Mouse (Mus musculus): ENCODE data around the gene Klhdc4. TPM values are rescaled to one million over a fixed set of nuclear protein-coding genes. Genes with fewer than 3 reads are reported as not detected.
A peak's percentile ranks its signal among the peaks of the same experiment; 100 is the strongest.

Klhdc4 gene
- 10 to 100 TPM; 12.0 to 13.7 TPM for total RNA-seq (2021)
- long read RNA-seq, experiment 1, transcript Klhdc4-201 (12 exons, 2,078 nt), result major isoform, 11 of 15 reads
- long read RNA-seq, experiment 1, partial matches to known transcripts, result 1 of 15 reads
- long read RNA-seq, experiment 1, other reads (novel, unspliced or antisense), result 3 of 15 reads
- long read RNA-seq, experiment 2, transcript Klhdc4-201 (12 exons, 2,078 nt), result major isoform, 6 of 8 reads
- long read RNA-seq, experiment 2, partial matches to known transcripts, result 2 of 8 reads
- long read RNA-seq, experiment 2, other reads (novel, unspliced or antisense), result 0 of 8 reads

GRCm38 (mm10) chr8:121829048-121829776, at the start of gene Klhdc4:
Gene Klhdc4 (minus strand): TSS chr8:121829569.
- peak; percentile 88 to 95 for DNase-seq

- no peak for DNase-seq
These were observed 48.6 kb upstream of the Klhdc4 start for GRCm38 (mm10) chr8:121877828-121878480.

DNA sequence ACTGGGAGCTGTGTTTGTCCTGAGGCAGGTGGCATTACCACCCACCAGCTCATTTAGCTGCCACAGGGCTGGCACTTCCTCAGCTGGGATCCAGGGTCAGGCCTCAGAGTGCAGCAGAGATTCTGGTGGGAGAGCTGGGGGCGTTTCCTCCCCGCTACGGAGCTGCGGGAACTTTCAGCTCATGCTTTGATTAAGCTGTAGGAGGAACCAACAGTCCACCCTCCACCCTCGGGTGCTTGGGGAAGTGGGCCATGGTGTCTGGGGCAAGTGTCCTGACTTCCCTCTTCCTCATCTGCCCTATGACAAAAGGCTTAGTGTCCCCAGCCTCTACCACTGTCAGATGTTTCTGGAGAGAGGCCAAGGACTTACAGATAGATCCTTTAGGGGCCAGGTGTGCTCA, 47.8 kb upstream of the Klhdc4 start:
- DNase-seq, result no peak

GRCm38 (mm10) chr8:121875517-121875916, 46.1 kb upstream of the Klhdc4 start:
- peak in 1 of 2 experiments; percentile 14 for DNase-seq

DNA sequence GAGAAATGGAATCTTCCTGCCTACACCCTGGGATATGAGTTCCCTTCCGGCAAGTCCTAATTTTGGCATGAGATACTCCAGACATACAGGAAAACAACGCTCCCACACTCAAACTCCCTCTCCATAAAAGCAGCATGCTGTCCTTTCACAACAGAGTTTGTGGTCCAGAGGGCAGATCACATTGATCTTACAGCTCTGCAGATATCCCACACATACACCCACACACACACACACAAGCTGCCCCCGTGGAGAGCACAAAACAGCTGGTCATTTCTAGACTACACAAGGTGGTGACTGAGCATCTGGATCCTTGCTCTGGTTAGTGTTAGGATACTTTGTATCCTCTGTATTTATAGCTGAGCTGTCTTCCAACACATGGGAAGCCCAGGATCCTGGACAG, 45.7 kb upstream of the Klhdc4 start:
- DNase-seq, result no peak

DNA sequence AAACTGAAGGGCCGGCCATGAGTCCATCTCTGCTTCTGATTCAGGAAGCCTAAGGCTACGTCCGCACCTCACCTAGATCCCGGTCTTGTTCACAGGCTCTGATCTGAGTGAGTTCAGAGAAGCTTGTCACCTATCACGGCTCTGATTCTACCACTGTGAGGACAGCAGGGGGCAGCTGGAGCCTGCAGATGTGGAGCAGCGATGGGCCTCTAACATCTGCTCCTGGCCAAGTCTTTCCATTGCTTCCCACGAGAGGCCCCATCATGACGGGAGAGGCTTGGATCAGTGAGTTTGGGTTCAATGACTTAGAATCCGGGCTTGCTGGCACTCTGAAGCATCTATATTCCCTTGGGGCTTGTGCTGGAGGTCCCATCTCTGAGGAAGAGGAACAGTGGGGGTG, 44.7 kb upstream of the Klhdc4 start:
- peak; percentile 67 to 74 for DNase-seq

DNA sequence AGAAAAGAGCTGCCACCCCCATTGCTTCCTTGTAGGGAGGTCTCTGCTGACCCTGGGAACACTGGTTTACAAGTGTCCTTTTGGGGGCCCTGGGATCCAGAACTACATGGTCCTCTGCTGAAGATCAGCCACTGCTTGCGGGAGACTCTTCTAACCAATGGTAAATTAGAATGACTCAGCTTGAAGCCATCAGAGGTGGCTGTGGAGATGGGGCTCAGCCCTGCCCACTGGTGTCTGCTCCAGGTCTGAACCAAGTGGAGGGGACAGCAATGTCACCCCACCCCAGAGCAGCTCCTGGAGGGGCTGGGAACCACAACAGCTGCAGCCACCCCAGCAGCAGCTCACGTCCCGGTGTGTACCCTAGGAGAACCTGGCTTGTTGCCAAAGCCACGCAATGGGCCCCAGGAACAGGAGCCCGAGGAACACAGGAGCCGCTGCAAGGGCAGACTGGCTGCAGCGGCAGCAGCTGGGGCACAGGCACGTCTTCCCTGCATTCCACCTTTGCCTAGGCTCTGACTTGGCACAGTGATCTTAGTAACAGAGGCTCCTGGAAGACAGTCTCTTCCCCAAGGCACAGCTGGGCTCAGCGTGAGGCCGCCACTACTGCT, 42.6 kb upstream of the Klhdc4 start:
- no peak for DNase-seq

DNA sequence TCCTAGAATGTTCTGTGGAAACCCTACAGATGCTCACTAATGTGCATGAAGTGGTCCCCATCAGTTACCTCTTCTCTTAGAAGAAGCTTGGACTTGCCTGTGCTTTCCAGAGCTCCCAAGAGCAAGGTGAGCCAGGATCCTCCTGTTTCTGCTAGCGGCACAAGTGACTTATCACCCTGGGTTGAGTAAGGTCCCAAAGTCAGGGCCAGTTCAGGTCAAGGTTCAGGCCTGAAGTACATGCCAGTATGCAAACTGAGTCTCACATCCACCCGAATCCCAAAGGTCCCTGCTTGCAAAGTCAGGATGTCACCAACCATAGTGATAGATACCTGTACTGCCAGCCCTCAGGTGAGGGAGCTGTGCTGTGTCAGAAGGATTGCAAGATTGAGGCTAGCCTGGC, 40.8 kb upstream of the Klhdc4 start:
- DNase-seq, result no peak

GRCm38 (mm10) chr8:121868896-121869295, 39.5 kb upstream of the Klhdc4 start:
- DNase-seq, result no peak

- DNase-seq, result no peak
These were observed 38.8 kb upstream of the Klhdc4 start for GRCm38 (mm10) chr8:121868196-121868595.

DNA sequence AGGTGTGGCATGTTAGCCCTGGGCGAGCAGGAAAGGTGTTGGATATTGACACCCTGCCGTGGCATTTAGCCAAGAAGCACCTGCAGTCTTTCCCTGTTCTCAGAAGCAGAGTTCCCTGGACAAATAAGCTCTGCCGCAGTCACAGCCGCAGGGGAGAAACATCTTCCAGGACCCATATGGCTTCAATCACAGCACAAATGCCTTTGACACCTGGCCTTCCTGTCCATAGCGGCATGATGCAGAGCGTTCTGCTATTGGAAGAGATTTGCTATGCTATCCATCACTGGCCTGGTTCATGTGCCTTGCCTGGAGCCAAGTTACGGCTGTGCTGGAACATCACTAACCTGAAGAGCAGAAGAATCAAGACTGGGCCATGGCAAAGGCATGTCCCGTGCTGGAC, 36.0 kb upstream of the Klhdc4 start:
- no peak for DNase-seq

GRCm38 (mm10) chr8:121861806-121862548, 32.6 kb upstream of the Klhdc4 start:
- DNase-seq, result peak; percentile 52 to 76

DNA sequence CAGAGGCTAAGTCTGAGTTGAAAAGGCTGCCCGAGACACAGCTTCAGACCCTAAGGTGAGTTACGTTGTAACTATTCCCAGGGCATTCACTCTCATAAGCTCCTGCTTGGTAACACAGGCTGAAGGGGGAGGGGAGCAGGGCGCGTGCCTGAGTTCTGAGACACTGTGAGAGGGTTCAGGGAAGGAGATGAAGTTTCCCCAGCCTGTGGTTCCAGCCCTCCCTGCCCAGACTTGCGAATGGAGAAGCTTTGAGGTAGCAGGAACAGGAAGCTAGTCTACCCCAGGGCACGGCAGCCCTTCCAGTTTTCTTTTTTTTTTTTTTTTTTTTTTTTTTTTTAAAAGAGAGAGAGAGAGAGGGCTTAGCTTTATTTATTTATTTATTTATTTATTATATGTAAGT, 31.9 kb upstream of the Klhdc4 start:
- no peak for DNase-seq

DNA sequence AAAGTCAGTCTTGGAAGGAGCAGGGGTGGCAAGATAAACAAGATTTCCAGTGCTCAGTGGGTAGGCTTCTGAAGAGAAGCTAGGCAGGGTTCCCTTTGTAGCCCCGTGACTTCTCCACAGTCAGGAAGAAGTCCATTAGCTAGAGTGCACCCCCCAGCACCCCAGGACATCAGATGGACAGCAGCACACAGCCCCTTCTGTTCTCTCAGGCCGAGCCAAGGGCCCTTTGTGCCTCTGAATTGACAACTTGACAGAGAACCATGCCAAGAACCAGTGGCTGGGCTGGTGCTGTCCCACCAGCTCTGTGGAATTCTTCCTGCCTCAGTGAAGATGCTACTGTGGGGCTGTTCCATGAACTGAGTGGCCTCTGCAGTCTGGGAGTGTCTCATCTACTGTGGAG, 28.4 kb upstream of the Klhdc4 start:
- DNase-seq, result no peak

DNA sequence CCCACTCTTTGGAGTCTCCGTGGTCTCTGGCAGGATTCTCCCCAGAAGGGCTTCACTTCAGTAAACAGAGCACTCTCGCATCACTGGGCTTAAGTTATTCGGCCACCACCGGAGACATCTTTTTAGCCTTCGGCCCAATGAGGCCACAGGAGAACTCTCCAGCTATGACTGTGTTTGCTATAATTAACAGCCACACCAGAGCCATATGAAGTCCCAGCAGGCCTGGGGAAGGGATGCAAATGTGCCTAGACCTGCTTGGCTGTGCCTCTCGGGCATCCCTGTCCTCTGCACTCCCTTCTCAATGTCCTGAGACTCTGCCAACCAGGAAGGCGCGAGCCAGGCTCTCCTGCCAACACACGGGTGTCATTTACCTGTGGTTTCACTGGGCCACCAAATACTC, 28.0 kb upstream of the Klhdc4 start:
- DNase-seq, result peak in 1 of 2 experiments; percentile 25

DNA sequence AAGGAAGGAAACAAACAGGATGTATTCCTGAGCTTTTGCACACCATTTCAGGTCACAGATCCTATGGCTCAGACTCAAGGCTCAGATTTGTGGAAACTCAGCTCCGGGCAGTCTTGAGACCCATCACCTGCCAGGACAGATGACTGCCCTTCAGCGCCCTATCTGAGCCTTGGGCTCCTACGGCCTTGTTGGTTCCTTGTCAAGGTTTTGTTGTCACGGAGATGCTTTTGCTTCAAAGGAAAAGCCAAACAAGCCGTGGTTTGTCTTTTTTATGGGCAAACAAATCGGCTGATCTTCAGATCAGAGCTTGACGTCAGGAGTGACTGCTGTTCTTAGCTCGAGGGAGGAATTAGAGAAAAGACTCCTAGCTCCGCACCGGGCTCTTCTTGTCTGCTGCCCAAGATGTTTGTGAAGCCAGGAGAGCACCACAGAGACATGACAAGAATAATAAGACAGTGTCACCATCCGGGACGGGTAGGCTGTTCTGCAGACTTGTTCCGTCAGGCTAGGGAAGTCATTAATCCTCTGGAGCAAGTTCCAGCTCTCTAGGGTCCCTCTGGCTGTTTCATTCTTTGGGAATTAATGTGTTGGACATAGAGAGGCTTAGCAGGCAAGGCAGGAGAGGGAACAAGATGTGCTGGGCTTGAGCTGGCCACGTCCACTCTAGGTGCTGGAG, 26.8 kb upstream of the Klhdc4 start:
- DNase-seq, result no peak

DNA sequence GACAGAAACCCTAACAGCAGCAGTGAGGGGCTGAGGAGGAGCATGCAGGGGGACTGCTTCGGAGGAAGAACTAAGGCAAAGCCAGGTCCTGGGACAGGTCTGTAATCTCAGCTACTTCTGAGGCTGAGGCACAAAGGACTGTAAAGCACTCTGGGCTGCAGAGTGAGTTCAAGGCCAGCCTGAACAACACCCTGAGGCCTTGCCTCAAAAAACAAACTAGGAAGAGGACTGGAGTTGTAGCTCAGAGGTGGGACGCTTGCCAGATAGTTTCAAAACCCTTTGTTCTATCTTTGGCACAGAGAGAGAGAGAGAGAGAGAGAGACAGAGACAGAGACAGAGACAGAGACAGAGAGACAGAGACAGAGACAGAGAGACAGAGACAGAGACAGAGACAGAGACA, 24.2 kb upstream of the Klhdc4 start:
- no peak for DNase-seq

- DNase-seq, result no peak
These were observed 23.1 kb upstream of the Klhdc4 start for GRCm38 (mm10) chr8:121852464-121852863.

DNA sequence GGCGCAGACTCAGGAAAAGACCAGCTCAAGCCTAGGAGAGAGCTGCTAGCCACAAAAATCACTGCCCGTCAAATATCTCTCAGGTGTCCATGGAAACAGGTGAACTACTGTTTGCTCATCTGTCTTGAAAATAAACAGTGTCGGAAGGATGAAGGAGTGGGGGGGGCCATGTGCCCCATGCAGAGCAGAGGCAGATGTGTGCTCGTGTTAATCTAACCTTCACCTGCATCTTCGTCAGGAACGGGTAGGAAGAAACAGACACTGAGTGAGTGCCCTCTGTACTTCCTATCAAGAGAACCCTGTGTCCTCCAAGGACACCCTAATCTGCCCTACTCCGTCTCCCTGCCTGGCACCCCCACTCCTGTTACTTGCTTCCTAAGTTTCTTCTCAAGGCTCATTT, 22.3 kb upstream of the Klhdc4 start:
- DNase-seq, result no peak

DNA sequence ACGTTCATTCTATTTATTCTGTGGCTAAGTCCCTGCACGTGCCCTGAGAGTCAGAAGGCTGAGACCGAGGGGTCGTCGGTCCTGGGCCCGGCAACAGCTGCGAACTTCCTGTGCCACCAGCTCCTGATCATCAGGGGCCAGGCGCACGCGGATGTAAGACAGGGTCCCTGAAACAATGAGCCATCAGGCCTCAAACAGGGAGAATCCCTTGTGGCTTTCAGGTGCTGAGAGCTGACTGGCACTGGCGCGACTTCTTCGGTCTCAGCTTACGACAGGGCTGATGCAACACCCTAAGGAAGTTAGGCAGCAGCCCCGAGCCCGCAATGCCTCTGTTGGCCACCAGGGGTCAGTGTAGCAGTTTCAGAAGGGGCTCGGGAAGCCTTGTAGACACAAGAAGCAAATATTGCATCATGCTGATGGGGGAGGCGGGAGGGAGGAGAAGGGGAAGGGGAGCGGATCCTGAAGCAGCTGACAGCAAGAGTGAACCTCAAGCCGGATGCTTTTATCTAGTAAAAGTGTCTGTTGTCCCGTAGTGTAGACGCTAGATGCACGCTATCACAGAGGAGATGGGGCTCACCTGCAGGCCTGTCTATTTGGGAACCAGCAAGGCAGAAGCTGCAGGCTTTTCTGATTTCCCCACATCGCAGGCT, 21.6 kb upstream of the Klhdc4 start:
- peak; percentile 92 to 99 for DNase-seq

DNA sequence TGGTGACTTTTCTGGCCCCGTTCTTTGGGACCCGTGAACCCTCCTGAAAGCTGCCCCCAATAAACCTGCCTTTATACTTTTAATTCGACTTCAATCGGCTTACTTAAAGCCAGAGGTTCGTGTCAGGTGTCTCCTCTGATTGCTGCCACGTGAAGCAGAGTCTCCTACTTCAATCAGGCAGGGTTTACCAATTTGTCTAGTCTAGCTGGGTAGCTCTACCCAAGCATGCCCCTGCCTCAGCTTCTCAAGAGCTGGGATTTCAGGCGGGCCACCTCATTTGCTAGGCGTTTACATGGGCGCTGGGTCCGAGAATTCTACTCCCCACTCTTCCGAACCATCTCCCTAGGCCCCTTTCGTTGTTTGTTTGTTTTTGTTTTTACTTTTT, 21.1 kb upstream of the Klhdc4 start:
- no peak for DNase-seq
